Mouse (Mus musculus) adrenal gland, postnatal 10 days (tissue): ENCODE data around the gene Efna3. TPM values are rescaled to one million over a fixed set of nuclear protein-coding genes. Genes with fewer than 3 reads are reported as not detected.

ENCODE experiments used
- DNase-seq: peaks from one replicate; pipeline ENCODE4 v3.0.0; 2021; ENCODE audit warnings: mixed read lengths
- total RNA-seq, 2 experiments: library from RNA; stranded (reverse); gene quantifications; 2 replicates each; pipeline ENCODE4 v1.2.3; 2021

Gene Efna3
- total RNA-seq, 2 experiments from 2014 or later: 0.51 to 0.73 TPM

DNA sequence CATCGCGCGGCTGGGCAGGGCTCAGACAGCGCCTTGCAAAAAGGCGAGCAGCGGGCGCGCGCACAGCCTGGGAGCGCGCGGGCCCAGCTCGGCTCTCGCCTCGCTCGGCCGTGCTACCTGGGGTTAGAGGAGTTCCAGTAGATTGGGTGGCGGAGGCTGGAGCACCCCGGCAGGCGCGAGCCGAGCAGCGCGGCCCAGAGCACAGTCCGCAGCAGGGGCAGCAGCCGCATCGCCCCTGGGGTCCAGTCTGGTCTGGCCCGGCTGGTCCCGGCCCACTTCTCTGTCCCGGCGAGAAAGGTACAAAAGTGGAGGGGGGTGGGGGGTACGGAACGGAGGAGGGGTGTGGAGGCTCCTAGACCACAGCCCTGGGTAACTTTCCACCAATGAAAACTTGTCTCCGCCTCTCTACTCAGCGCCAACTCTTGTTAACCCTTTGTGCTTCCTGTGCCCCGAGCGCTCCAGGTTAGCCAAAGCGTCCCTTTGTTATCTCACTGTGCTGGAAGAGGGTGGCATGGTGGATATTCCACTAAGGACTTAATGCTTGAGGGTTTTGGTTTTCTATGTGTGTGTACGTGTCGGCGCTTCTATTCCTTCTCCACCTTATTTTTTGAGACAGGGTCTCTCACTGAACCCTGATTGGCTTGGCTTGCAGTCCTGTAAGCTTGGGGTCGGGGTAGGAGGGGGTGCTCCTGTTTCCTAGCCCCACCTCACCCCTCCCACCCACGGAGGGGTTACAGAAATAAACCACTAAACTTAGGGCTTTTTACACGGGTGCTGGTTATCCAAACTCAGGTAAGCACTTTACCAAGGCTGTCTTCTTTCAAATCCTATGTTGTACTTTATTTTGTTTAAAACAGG is 15.2 kb upstream of the Efna3 start, which contains the start of gene Efna4:
Efna4 (minus strand) TSS at position 308 of the 858 bp plus-strand sequence.
- DNase-seq: peak; percentile 63

DNA sequence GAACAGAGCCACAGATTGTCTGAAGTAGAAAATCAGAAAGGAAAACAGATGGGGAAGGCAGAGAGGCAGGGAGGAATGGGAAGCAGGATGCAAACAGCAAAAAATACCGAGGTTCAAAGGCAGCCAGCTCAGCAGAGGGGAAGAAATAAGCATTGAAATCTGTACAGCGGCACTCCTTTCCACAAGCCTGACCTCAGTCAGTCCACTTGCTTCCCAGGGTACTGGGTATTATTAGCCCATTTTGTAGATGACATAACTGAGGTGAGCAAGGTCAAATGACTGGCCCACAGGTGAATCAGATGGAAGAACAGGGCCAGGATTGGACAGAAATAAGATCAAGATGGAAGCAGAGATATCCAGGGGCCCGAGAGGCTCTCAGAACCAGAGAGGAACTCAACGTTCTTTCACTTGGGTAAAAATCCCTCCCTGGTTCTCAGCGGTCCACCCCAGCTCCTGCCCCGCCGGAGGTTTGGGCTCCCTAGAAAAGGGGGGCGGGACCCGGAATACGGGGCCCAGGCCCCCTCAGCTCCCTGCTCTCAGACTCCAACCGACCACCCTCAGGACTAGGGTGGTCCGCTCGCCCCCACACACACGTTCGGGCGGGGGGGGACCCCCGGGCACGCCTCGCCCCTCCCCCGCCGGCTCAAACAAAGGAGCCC is 14.4 kb upstream of the Efna3 start:
- DNase-seq: no peak

DNA sequence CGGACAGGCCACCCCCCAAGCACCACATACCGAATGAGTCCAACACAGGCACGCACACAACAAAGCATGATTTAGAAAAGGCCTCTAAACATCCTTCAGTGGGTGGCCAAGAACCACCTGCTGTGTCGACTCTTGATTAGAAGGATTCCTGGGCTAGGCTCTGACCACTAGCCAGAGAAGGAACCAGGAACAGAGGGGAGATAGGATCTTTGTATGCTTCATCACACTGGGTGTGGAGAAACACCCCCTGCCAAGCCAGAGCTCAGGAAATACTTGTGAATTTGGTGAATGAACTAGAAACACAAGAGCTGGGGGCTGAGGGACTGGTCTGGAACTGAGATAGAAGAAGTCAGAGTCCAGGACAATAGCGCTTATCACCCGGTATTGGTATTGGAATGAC is 13.8 kb upstream of the Efna3 start:
- DNase-seq: no peak

DNA sequence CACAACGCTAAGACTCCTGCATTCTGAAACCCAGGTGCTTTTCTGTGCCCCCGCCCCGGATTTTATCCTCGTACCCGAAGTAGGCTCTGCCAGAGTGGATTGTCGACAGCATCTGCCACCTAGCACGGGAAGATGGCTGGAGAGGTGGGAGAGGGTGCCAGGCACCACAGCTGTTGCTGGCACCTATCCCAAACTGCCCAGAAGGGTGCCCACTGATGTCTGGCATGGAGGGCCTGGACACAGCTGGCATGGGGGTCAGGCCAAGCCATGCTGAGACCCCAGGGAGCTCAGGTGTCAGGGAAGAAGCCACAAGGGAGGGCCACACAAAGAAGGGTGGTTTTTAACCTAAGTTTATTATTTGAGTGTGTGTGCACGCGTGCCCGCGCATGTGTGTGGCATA is 10.3 kb upstream of the Efna3 start:
- DNase-seq: no peak

DNA sequence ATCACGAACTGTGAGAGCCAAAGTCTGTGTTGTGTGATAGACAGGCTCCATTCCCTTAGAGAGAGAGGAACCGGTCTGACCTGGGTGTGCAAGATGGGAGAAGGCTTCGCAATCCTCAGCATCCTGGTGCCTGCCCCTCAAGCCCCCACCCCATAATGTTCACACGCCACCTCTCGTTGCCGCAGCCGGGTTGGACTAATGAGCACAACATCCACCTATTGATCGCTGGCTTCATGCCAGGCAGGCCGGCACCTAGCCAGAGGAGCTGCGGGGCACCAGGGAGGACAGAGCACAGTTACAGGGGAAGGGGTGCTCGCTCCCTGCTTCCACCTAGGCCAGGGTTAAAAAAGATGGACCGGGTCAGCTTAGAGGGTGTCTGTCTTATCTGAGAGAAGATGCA is 9.7 kb upstream of the Efna3 start:
- no peak for DNase-seq

DNA sequence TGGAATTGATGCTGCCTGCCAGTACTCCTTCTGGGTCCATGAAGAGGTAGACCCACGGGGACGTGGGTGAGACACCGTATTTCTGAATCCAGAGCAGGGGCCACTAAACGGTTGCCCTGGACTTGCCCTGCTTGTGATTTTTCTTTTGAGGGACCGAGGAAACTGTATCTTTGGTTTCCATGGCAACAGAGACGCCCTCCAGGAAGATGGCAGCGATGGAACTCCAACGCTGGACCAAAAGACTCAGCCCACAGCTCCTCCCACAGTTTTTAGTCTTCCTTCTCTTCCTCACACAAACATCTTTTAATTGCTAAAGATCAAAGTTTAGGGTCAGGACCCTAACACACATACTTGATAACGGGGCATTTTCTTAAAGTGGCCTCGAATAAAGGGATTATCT is 9.2 kb upstream of the Efna3 start:
- DNase-seq: no peak

DNA sequence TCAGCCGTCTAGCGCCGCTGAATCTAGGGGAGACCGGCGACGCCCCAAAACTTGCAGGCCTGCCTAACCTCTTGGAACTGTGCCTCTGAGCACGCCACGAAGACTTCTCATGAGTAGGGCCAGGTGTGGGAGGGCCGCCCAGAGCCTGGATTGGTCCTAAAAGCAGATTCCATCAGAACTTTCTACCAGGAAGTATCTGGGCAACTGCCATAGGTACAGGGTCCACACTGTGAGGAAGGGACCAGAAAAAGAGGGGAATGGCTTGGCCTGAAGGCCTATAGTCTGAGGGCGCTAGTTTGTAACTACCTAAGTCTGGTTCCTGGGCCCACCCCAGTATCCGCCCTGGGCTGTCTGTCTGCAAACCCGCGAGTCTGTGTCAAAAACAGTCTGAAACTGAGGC is 8.8 kb upstream of the Efna3 start:
- DNase-seq: no peak

DNA sequence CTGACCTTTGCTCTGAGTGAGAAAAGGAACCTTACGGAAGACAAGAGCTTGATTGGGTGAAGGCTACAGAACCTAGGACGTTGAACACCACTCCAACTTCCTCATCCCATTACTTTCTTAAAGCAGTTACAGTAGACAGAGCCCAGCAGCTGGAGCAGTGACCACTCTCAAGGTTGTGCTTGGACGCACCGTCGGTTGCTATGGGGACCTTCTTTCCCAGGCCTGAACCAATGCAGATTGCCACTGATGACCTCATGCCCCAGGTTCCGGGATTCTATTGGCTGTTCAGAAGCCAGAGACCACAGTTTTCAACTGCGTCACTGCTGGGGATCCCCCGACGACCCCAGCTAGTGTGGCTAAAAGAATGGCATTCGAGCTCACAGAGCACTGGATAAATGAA is 8.2 kb upstream of the Efna3 start:
- DNase-seq: peak; percentile 71

DNA sequence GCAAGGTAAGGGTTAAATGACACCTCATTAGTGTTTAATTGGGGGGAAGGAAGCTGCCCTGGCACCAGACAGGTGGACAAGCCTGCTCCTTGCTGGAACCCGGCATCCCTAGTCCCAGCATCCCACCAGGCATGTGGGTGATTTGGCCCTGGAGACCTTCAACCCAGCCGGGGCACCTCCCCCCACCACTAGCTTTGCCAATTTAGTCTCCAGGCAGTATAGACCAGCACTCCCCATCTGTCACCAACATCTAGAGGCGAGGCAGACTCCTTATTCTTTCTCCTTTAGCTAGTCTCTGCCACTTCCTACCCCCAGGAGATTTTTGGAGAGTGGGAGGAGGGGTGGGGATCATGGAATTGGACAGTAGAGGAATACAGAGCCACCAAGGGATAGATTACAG is 7.6 kb upstream of the Efna3 start:
- DNase-seq: no peak

DNA sequence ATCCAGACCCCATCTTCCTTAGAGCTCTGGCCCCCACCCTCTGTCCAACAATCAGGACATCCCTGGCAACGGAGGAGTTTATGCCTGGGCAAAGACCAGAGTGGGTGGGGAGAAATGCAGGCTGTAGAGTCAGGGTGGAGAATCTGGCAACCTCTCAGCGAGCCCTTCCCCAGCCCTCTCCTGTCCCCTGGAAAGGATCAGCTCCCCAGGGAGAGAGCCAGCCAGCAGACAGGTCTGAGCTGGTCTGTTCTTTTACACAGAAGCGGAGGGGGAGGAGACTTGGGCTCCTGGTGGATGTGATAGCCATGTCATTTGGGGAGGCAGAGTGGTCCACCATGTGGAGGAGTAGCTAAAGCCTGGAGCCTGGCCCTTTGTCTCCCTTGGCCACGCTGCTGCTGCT is 5.9 kb upstream of the Efna3 start:
- no peak for DNase-seq

DNA sequence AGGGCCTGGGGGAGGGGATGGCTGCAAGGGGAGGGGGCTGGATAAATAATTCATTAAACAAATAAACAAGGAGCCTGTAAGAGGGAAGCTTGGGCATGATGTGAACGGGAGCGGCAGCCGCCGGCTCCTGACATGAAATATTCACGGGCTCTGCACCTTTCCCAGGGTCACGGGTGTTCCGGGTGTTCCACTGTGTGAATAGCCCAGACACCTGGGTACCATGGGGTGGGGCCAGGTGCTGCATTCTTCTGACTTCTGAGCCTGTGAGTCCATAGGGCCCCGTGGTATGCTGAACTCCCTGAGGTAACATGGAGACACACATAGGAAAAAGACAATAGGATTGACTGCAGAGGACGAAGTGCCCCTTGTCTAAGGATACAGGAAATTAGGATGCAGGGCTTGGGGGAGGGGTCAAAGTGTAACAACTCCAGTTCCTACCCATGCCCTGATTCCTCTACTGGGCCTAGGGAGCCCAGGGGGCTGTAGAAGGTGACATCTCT is 4.7 kb upstream of the Efna3 start:
- DNase-seq: no peak

DNA sequence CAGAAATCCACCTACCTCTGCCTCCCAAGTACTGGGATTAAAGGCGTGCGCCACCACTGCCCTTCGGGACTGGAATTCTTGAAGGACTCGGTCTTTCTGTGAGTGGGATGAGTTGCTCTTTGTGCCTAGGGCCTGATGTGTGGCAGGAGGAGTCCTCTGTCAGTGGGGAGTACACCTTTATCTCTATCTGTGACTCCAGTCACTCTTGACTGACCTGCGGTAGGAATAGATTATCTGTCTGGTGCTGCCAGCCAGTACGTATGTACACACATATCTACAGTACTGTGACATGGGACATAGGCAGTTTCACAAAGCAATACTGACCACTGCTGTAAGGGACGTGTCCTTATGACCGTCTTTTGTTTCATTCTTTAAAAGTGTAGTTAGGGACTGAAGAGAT is 3.1 kb upstream of the Efna3 start:
- no peak for DNase-seq

DNA sequence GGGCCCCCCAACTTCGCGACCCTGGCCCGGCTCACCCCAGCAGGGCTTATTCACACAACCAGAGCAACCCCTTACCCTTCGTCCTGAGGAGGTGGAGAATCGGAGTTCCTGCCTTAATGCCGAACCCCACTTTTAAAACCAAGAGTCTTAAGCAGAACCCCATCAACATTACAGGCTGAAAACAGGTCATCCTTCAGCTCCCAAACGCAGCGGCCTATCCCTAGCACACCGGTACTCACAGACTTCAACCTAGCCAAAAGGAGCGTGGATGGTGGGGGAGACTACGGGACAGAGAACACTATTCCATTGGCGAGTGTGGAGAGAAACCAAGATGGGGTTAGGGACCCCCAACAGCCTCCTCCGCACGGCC is 649 bp downstream of the Efna3 start:
- DNase-seq: no peak

DNA sequence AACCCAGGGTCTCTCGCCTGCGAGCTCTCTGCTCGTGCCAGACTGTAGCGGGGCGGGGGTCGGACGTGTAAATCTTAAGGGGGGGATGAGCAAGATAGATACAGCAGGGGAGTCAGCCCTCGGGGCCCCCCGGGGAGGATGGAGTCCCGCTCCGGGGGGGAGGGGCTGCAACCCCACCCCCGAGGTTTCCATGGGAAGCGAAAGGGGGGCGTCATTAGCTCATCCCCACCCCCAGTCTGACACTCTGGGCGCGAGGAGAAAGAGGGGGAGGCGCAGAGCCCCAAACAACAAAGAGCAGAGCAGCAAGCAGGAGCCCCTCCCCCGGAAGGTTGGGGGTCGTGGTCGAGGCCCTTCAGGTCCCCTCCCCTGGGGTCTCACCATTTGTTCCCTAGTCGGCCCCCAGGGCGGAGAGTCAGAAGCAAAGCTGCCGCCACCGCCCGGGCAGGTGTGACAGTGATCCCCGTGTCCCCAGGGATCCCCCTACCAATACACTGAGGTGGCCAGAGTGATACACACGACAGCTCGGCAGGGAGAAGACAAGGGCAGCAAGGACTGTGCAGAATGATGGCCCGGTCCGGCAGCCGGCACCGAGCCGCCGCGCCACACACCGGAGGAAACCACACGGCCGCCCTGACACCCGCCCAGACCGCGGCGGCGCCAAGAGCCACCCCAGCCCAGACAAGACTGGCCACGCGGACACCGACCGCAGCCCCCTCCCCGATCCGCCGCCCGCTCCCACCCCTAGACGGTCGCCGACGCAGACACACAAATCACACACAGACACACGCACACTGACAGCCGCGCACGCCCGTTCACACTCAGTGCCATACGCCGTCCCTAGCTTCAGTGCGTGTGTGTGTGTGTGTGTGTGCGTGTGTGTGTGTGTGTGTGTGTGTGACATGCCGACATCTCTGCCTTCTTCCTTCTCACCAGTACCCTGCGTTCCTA is 1.3 kb downstream of the Efna3 start:
- DNase-seq: no peak

DNA sequence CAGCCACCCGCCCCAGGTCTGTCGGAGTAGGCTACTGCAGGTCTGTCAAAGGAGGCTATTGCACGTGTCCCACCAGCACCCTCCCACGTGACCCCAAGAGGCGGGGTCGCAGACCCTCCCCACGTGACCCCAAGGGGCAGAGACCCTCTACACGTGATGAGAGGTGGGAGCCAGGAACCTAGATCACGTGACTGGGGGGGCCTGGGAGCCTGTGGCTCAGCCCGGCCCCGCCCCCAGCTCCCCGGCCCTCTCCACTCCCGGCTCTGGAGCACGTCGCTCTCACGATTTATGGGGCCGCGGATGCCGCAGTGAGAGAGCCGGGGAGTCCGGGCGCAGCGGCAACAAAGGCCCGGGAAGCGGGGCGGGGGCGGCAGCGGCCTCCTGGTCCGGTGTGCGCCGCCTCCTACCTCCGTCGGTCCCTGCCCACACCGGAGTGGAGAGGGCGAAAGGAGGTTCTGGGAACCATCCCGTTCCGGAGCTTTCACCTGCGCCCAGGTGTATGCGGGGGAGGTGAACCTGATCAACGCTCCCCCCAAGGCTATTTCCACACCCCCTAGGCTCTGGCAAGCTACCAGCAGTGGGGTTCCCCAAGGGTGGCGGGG is 2.1 kb downstream of the Efna3 start:
- DNase-seq: no peak

DNA sequence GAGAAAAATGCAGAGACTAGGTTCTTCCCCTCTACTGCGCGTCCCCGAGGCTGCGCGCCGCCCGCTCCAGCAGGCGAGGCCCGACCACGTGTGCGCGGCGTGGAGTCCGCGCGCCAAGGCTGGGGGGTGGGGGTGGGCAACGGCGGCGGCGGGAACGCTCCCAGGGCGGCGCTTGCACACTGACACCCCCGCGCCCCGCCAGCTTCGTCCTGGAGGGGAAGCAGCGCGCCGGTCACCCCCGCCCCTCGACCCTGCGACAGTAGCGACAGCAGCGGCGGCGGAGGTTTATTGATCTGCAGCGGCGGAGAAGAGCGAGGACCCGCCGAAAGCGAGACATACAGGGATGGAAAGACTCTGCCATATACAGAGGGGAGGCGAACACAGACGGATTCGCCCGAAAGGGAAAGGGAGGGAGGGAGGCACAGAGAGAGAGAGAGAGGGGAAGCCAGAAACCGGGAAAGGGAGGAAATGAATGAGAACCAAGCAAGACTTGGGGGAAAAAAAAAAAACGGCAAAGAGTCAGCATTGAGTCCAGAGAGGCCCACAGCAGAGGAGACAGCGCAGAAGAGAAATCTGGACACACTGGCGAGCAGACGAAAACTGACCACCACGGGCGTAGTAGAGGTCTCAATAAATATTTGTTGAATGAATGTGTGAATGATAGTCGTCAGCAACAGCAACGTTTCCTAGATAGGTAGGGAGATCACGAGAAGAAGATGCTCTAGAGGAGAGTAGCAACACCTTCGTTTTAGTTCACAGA is 3.0 kb downstream of the Efna3 start:
- no peak for DNase-seq

DNA sequence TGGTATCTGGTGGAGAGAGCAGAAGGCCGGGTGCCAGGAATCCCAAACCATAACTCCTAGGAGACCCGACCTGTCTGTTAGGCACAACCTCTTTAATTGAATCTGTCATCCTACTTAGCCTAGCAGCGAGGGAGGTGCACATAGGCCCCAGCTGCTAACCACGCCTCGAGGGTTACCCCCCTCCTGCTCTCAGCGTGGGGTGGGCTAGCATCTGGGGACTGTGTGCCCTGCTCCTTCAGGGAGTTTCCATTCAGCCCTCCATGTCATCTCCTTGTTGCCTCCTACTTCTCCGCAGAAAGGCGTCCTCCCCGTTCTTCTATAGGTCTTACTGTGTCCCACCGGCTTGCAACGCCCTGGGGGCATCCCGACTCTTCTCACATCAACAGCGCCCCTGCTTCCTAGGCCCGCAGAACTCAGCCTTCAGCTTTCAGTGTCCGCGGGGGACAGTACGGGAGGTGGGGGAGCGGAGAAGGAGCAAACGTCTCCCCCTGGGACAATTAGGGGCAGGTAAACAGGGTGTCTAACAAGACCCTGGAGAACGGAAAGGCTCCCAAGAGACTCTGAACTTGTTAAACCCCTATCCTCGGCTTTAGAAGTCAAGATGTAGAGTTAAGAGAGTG is 3.7 kb downstream of the Efna3 start:
- DNase-seq: no peak

DNA sequence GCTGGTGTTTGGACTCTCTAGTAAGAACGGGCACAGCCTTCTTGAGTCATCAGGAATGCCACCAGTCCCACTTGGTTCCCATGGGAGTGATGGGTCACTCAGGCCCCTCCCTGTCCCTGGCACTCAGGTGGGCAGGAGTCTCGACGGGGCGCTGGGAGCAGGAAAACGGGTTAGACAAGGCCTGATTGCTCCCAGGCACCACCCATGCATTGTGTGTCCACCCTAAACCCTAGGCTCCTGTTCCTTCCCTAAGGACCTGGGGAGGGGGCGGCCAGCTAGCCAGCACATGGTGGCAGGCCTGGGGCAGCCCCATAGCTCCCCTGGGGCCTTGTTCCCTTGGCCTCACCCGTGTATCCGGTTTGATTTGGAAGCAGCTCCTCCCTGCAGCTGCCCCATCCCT is 4.4 kb downstream of the Efna3 start:
- DNase-seq: no peak

DNA sequence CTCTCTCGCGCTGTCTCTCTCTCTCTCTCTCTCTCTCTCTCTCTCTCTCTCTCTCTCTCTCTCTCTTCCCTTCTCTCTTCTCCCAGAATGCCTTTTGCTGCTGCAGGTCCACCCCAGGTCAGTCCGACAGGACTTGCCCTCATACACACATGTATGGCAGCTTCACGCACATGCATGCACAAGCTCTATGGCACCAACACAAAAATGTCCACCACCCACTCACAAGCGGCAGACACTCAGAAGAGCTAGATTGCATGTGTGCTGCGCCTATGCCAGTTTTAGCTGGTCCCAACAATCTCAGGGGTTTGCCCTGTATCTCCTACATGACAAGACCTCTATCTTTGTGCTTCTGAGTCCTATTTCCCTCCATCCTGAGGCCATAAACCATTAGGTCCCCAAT is 5.5 kb downstream of the Efna3 start:
- no peak for DNase-seq

DNA sequence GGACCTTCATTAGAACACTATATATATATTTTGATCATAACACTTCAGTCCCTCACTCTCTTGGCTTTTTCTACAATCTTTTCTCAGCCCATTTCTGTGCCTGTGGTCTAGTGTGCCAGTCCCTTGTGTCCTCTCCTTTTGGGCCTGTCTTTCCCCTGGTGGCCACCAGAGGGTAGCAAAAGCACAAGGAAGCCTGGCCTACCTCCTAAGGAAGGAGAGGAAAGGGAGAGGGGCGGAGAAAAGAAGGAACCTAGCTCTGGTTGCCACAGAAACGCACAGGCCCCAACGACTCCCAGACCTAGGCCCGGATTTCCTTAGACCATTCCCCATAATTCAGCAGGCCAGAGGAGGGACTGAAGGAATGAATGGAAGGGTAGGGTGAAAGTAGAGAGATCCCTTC is 5.9 kb downstream of the Efna3 start:
- peak; percentile 90 for DNase-seq
